Mouse (Mus musculus): Measurements from ENCODE around the gene Nfya. TPM values are rescaled to one million over a fixed set of nuclear protein-coding genes. Genes with fewer than 3 reads are reported as not detected.

Gene Nfya
- 1 to 10 TPM; 2.8 to 6.3 (median 5.6) TPM for total RNA-seq (2022)

- peak; percentile 99 to 100 for DNase-seq (ENCODE audit: low spot score in 2 of 2)
Measured at GRCm38 (mm10) chr17:48409380-48410298, at the start of gene Nfya, which contains the start of gene Oard1. Nfya (minus strand) TSS chr17:48409906. Oard1 (plus strand) TSS chr17:48410014.

DNA sequence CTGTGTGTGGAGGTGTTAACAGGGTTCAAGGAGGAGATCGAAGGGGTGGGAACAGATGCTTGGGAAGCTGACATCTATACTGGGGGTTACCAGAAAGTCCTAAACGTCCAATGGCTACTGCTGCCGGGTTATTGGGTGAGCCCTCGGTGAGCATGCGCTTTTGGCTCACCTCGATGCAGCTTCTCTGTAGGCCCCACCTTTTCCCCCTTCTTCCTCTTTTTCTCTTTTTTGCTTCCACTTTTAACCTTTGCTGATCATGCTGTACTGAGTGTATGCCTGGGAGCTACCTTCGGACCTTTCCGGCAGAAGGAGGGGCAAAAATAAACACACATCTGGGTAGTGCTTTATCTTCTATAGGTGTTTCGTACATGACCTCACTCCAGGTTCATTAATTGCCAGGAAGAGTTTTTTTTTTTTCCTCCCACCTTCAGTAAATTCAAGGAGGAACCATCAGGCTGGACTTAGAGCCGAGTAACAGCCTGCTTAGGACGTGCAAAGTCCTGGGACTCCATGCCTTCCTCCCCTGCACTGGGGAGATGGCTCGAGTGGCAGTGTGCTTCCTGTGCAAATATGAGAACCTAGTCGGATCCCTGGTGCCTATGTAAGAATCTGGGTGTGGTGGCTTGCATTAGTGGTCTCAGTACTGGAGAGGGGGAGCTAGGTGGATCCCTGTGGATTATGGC is 48.4 kb upstream of the Nfya start:
- DNase-seq (ENCODE audit: low spot score in 2 of 2) = no peak

DNA sequence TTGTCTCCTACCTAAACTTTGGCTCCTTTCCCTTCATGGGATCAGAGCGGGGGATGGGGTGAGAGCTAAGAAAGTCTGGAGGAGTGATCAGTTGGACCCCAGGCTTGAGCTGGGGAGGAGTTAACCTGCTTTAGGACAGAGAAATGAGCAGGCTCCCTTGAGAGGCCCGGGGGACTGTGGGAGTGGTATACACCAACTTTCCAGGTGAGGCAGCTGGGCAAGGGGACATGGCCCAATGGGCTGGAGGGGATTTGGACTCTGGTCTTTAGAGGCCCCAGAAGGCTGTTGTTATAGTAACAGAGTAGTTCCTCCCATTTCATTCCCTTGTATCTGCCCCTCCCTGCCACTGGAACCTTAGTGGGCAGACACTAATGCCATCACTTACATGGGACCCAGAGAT is 46.2 kb upstream of the Nfya start:
- no peak for DNase-seq (ENCODE audit: low spot score in 2 of 2)

DNA sequence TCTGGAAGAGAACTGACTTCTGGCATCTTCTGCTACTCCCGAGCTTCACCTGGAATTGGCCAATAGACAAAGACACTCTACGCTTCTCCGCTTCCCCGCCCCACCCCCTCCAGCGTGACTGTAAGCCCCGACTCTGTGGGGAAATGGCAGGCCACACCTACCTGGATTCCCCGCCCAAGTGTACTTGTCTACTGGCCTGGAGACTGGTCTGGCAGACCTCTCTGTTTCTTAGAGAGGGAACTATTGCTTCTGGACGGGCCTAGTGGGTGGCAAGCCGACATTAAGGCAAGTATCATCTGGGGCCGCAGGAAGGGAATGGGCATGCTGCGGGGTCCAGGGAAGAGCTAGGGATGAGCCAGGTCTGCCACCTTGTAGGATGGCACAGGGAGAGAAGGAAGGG is 45.0 kb upstream of the Nfya start, which contains the start of gene Unc5cl:
Gene Unc5cl, plus strand, starts transcription at position 214 of the 400 bp plus-strand sequence.
- DNase-seq (ENCODE audit: low spot score in 2 of 2) = no peak

DNA sequence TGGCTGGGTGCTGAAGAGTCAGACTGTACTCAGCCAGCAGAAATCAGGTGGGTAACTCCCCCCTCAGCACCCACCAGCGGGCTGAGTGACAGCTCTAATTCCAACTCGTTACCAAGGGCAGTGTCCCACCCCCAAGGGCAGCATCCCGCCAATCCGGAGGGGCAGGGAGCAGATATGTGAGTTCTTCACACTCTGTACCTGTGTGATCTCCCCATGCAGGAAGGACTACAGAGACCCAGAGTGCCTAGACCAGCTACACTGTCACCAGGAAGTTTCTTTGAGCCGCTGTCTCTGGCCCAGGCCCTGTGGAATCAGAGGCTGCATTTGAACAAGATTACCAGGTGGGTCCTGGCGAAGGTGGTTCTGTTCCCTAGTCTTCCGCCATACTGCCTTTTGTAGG is 44.5 kb upstream of the Nfya start:
- DNase-seq (ENCODE audit: low spot score in 2 of 2) = no peak

- no peak for DNase-seq (ENCODE audit: low spot score in 2 of 2)
Measured at GRCm38 (mm10) chr17:48453489-48453888, 43.8 kb upstream of the Nfya start.

DNA sequence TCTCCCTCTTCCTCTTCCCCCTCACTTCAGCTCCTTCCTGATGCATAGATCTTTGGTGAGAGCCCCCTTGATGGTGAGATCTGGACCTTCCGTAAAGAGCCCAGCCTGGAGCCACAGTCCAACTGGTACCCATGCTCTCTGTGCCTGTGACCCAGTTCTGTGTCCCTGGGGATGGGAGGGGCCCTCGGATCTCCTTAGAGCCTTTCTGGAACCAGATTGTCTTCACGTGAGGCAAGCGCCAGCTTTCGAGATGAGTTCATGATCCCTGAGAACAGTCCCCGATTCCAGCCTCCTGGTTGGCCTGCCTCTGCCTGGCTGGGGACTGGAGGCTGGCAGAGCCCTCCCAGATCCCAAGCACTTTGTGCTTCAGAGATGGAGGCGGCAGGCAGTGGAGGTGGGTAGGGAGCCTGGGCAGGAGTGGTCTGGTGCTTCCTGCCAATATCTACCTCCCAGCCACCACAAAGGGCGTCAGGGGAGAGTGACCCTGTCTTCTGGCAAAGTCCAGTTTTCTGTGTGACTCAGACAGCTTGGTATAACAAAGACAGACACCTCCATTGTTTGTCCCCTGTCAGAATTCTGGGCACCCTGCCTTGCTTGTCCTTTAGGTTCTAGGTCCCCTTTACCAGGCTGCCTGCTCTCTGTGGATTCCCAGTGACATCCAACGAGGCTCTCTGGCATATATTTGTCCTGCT is 42.2 kb upstream of the Nfya start:
- no peak for DNase-seq (ENCODE audit: low spot score in 2 of 2)

DNA sequence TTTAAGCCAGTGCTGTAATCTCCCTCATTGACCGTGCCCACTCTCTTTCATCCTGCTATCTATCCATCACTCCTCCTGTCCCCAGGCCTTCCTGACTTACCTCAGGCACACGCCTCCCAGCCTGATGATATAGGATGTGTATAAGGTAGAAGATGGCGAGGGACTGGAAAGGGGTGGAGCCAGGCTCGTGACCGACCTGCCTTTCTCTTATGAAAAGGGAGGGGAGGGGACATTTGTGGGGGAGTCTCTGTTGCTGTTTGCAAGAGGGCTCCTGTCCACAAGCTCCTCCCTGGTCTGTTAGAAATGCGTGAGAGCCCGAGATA is 41.6 kb upstream of the Nfya start, which contains the start of gene Tspo2:
Gene Tspo2, minus strand, starts transcription at position 170 of the 323 bp plus-strand sequence.
- no peak for DNase-seq (ENCODE audit: low spot score in 2 of 2)

DNA sequence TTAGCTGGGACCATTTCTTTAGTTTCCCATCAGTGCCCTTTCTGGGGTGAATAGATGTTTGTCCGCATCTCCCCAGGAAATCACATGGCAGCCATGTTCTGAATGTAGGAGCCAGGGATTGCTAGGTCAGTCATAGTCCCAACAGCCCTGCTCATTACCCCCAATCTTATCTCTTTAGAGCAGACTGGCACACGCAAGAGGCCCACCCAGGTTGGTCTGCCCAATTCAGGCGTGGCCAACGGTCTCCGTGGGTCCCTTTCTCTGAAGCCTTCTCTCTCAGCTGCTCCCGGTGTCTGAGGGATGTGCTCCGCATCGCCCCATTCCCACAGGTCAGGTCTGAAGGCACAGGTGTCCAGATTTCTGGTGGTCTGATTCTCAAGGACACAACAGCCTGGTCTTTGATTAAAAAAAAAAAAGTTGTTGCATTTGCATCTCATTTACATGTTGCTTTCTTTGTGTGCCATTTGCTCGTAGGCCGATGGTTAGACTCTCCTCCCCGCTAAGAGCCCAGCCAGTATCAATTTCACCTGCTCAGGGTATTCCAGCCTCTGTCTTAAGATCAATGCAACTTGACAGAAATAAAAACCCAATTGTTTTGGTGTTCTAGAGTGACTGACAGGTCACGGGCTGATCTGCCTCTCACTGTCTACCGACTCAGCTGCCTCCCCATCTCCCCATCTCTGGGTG is 41.1 kb upstream of the Nfya start:
- no peak for DNase-seq (ENCODE audit: low spot score in 2 of 2)

DNA sequence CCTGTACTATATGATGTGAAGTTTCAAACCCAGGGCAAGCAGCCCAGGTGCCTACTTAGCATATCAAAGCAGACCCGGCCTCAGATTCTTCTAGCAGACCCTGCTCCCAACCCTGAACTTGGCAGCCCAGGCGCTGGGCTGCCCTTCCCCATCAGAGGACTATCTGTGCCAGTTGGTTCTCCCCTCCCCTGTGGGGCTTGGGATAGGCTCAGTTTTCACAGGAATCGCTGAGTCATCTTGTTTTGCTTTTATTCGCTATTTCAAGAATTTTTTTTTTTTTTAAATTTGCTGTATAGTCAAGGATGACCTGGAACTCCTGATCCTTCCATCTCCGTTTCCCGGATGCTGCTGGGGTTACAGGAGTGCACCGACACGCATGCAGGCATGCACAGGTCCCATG is 38.0 kb upstream of the Nfya start:
- no peak for DNase-seq (ENCODE audit: low spot score in 2 of 2)

DNA sequence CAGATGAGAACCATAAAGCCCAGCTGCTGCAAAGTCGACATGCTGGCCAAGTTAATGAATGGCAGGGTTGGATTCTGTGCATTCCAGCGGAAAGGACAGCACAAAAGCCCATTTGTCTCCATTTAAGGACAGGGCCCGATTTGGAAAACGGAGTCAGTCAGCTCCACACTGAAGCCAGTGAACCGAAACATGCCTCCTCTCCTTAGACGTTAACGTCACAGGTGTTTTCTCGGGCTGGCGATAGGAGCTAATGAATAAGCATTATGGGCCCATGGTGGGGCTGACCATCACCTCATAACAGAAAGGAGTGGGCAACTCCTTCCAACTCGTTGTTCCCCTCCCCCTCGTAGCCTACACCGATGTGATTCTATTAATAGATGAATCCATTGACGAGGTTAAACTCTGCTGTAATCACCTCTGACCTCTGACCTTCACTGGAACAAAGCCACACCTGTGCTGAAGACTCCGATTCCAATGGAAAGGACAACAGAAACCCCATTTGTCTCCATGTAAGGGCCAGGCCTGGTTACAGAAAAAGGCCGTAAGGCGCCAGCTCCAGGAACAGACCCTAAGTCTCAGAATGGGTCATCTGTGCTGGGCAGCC is 33.9 kb upstream of the Nfya start:
- DNase-seq (ENCODE audit: low spot score in 2 of 2) = no peak

DNA sequence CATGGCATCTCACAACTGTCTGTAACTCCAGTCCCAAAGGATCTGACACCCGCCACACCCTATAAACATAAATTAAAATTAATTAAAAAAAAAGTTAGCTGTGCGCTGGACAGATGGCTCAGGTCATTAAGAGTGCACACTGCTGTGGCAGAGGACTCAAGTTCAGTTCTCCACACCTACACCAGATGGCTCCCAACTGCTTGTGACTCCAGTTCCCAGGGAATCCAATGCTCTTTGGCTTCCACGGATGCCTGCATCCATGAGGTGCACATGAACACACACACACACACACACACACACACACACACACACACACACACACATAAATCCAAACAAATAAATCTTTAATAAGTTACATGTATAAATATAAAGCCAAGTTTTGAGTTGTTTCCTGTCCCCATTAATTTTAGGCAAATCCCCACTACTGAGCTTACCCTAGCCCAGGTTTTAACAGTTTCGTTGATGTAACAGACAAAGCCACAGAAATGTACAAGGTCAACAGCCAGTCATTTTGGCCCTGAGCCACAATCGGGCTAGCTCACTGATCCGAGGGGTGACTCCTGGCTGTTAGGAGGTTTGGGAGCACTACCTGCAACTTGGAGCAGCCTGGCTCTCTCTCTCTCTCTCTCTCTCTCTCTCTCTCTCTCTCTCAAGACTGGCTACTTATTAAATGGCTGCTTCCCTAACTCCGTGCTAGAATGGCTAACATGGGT is 33.2 kb upstream of the Nfya start:
- DNase-seq (ENCODE audit: low spot score in 2 of 2) = no peak

- DNase-seq (ENCODE audit: low spot score in 2 of 2) = peak; percentile 55 to 73
Measured at GRCm38 (mm10) chr17:48437421-48437911, 27.8 kb upstream of the Nfya start.

- DNase-seq (ENCODE audit: low spot score in 2 of 2) = peak; percentile 72 to 74
Measured at GRCm38 (mm10) chr17:48436487-48436886, 26.8 kb upstream of the Nfya start.

DNA sequence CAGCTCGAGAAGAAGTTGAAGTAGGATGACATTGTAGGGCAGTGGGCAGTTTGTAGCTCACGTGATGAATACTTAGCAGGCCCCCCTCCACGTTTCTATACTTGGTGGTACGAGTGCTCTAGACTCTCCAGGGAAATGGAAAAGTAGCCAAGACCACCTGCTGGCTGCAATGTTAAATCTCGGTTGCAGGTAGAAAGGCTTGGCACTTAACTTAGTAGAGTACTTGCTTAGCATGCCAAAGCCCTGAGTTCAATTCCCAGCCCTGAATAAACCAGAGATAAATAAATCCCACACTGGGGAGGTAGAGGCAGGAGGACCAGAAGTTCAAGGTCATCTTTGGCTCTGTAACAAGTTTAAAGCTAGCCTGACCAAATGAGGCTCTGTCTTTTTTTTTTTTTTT is 24.8 kb upstream of the Nfya start:
- no peak for DNase-seq (ENCODE audit: low spot score in 2 of 2)

GRCm38 (mm10) chr17:48433689-48434330 is 24.1 kb upstream of the Nfya start:
- DNase-seq (ENCODE audit: low spot score in 2 of 2) = no peak

DNA sequence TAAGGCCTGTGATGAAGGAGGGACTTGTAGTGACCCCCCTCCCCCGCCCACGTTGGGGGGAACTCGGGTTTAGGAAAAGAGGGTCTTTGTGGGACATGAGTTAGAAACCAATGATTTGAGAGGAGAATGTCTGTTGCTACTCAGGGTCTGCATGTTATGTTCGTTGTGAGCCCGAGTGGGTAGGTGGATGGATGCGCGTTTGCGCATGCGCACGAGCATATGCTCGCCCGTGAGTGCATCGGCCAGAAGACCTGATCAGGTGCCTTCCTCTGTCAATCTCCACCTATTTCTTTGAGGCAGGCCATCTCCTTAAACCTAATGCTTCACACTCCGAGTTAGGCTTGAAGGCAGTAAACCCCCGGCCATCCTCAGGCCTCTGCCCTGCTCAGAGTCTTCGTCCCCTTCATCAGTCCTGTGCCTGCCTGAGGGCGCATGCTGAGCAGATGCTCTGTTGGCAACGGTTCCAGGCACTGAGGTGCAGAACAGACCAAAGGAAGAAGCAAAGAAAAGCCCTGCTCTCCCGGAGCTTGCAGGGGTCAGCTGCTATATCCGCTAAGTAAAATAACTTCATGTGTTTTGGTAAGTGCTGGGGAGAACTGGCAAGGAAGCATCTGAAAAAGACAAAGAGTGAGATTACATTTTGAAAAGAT is 23.4 kb upstream of the Nfya start:
- no peak for DNase-seq (ENCODE audit: low spot score in 2 of 2)

- peak; percentile 51 to 80 for DNase-seq (ENCODE audit: low spot score in 2 of 2)
Measured at GRCm38 (mm10) chr17:48432158-48432980, 22.7 kb upstream of the Nfya start, which contains the start of gene Apobec2. Apobec2 (minus strand) TSS chr17:48432930.
